Mouse (Mus musculus) intestine, embryonic 14.5 days (tissue): ENCODE results near the gene Cldn11. TPM values are rescaled to one million over a fixed set of nuclear protein-coding genes. Genes with fewer than 3 reads are reported as not detected.

ENCODE experiments used
- ATAC-seq: fragments of 200-750 bp; cut with Nextera tagmentation; replicated peaks from 2 replicates; pipeline ENCODE4 v1.8.0; 2017; ENCODE audit warnings: low read depth, moderate number of reproducible peaks, moderate TSS enrichment, moderate library complexity; ENCODE audit not compliant: low FRiP score, low TSS enrichment
- DNase-seq: peaks from one replicate; pipeline ENCODE4 v3.0.0-alpha.2; 2018; ENCODE audit warnings: low spot score
- H3K27ac ChIP-seq: fragments of 300-500 bp; sonication (generic); 2 replicates; pipeline ENCODE4 v1.5.1; 2014; ENCODE audit warnings: low read depth, mild to moderate bottlenecking, control low read depth
- H3K27me3 ChIP-seq: fragments of 300-500 bp; sonication (generic); replicated peaks from 2 replicates; pipeline ENCODE4 v1.6.1; 2014; ENCODE audit warnings: low read length, control low read depth; ENCODE audit not compliant: control insufficient read depth, insufficient read depth
- H3K36me3 ChIP-seq: fragments of 300-500 bp; sonication (generic); 2 replicates; pipeline ENCODE4 v1.6.1; 2014; ENCODE audit warnings: low read length, control low read depth; ENCODE audit not compliant: control insufficient read depth, insufficient read depth
- H3K4me1 ChIP-seq: fragments of 300-500 bp; sonication (generic); replicated peaks from 2 replicates; pipeline ENCODE4 v1.6.1; 2014; ENCODE audit warnings: low read length, control low read depth, mixed read lengths; ENCODE audit not compliant: control insufficient read depth, insufficient read depth
- H3K4me2 ChIP-seq: fragments of 300-500 bp; sonication (generic); 2 replicates; pipeline ENCODE4 v1.6.1; 2014; ENCODE audit warnings: low read length
- H3K4me3 ChIP-seq: fragments of 300-500 bp; sonication (generic); 2 replicates; pipeline ENCODE4 v1.5.1; 2014; ENCODE audit warnings: low read depth, low read length, control low read depth, mixed read lengths
- H3K9ac ChIP-seq: fragments of 300-500 bp; sonication (generic); 2 replicates; pipeline ENCODE4 v1.6.1; 2014; ENCODE audit warnings: mild to moderate bottlenecking, low read length
- H3K9me3 ChIP-seq: fragments of 300-500 bp; sonication (generic); 2 replicates; pipeline ENCODE4 v1.6.1; 2016; ENCODE audit warnings: low read length, control low read depth; ENCODE audit not compliant: control insufficient read depth
- WGBS: fragments of 180-500 bp; shearing (Covaris S2); extraction: QIAGEN DNeasy Blood & Tissue Kit; methylation state at CpG from one replicate; pipeline ENCODE4 v1.1.7; 2014; 5-methylcytosine and 5-hydroxymethylcytosine counted together
- polyA plus RNA-seq: library from polyadenylated mRNA; unstranded; fragments of >200 nt; fragmentation: Nextera tagmentation; extraction: Ambion mirVana; gene quantifications from 2 replicates; pipeline ENCODE4 v1.2.1, GENCODE M21; 2014

Gene Cldn11
- polyA plus RNA-seq = 6.1 and 10.0 TPM in 2 replicates

GRCm38 (mm10) chr3:31149706-31150105 is at the start of gene Cldn11:
Gene Cldn11, plus strand, starts transcription at chr3:31149920.
- Histone ChIP-seq H3K4me3 (peak within 1 kb of the TSS; percentile 36), H3K36me3 (no peaks in the 10 kb centered on the region), H3K27ac (no peak within 1 kb of the TSS), H3K4me2 (peak within 1 kb of the TSS; percentile 74), H3K27me3 (0 out of 2 replicates have a peak, but pooled peaks cover 2% of the 10 kb centered on the region), H3K9ac (0 out of 2 replicates have a peak within 1 kb of the TSS, but pooled peaks have one; percentile 10), H3K4me1 (peaks cover 10% of the 10 kb centered on the region; the same call in 1 of the 2 replicates), H3K9me3 (no peaks in the 10 kb centered on the region)
- DNase-seq (peak; percentile 72), ATAC-seq (peak; percentile 72)
- under 1% methylated on average over 33 of the region's 33 CpGs for WGBS

GRCm38 (mm10) chr3:31100026-31100425 is 49.7 kb upstream of the Cldn11 start:
- H3K4me2 ChIP-seq = peak overlapping the region; percentile 27
- H3K9ac ChIP-seq = no peak overlapping the region
- H3K36me3 ChIP-seq = peaks cover 11% of the 10 kb centered on the region
- no peaks in the 10 kb centered on the region for H3K27me3 ChIP-seq
- H3K27ac ChIP-seq = no peak overlapping the region
- no peak for DNase-seq
- WGBS = 76% methylated on average over 5 of the region's 5 CpGs
- H3K4me1 ChIP-seq = peaks cover 27% of the 10 kb centered on the region; the same call in 1 of the 2 replicates
- H3K9me3 ChIP-seq = no peaks in the 10 kb centered on the region
- no peak overlapping the region for H3K4me3 ChIP-seq
- ATAC-seq = no peak

GRCm38 (mm10) chr3:31100802-31101201 is 48.9 kb upstream of the Cldn11 start:
- Histone ChIP-seq H3K27me3 (no peaks in the 10 kb centered on the region), H3K9me3 (no peaks in the 10 kb centered on the region), H3K36me3 (peaks cover 11% of the 10 kb centered on the region), H3K27ac (no peak overlapping the region), H3K4me3 (no peak overlapping the region), H3K9ac (no peak overlapping the region), H3K4me2 (no peak overlapping the region), H3K4me1 (peaks cover 27% of the 10 kb centered on the region; the same call in 1 of the 2 replicates)
- no peak for DNase-seq
- ATAC-seq = no peak
- 92% methylated on average over 3 of the region's 3 CpGs for WGBS

- 70% methylated on average over 6 of the region's 6 CpGs for WGBS
- H3K4me1 ChIP-seq = peaks cover 8% of the 10 kb centered on the region; the same call in 1 of the 2 replicates
- H3K27ac ChIP-seq = no peak overlapping the region
- no peak overlapping the region for H3K9ac ChIP-seq
- ATAC-seq = no peak
- H3K27me3 ChIP-seq = no peaks in the 10 kb centered on the region
- no peak overlapping the region for H3K4me2 ChIP-seq
- no peaks in the 10 kb centered on the region for H3K36me3 ChIP-seq
- H3K9me3 ChIP-seq = no peaks in the 10 kb centered on the region
- H3K4me3 ChIP-seq = no peak overlapping the region
- DNase-seq = no peak
Observed at GRCm38 (mm10) chr3:31104936-31105335, 44.8 kb upstream of the Cldn11 start.

- DNase-seq = no peak
- Histone ChIP-seq H3K27me3 (no peaks in the 10 kb centered on the region), H3K27ac (no peak overlapping the region), H3K4me3 (no peak overlapping the region), H3K4me1 (peaks cover 4% of the 10 kb centered on the region; the same call in 1 of the 2 replicates), H3K9ac (no peak overlapping the region), H3K36me3 (no peaks in the 10 kb centered on the region), H3K9me3 (no peaks in the 10 kb centered on the region), H3K4me2 (no peak overlapping the region)
- no peak for ATAC-seq
- 89% methylated on average over 6 of the region's 6 CpGs for WGBS
Observed at GRCm38 (mm10) chr3:31106597-31106996, 43.1 kb upstream of the Cldn11 start.

- peaks cover 6% of the 10 kb centered on the region; the same call in 1 of the 2 replicates for H3K36me3 ChIP-seq
- no peak for DNase-seq
- H3K27me3 ChIP-seq = no peaks in the 10 kb centered on the region
- no peaks in the 10 kb centered on the region for H3K9me3 ChIP-seq
- WGBS = 89% methylated on average over 4 of the region's 4 CpGs
- no peak for ATAC-seq
- no peak overlapping the region for H3K9ac ChIP-seq
- H3K4me3 ChIP-seq = no peak overlapping the region
- no peak overlapping the region for H3K4me2 ChIP-seq
- H3K27ac ChIP-seq = no peak overlapping the region
- H3K4me1 ChIP-seq = peaks cover 4% of the 10 kb centered on the region; the same call in 1 of the 2 replicates
Observed at GRCm38 (mm10) chr3:31107674-31108073, 42.0 kb upstream of the Cldn11 start.

- peaks cover 21% of the 10 kb centered on the region for H3K36me3 ChIP-seq
- H3K27me3 ChIP-seq = no peaks in the 10 kb centered on the region
- no peak for ATAC-seq
- 64% methylated on average over 3 of the region's 3 CpGs for WGBS
- peaks cover 4% of the 10 kb centered on the region; the same call in 1 of the 2 replicates for H3K4me1 ChIP-seq
- no peak overlapping the region for H3K9ac ChIP-seq
- H3K27ac ChIP-seq = no peak overlapping the region
- H3K4me2 ChIP-seq = no peak overlapping the region
- no peak for DNase-seq
- no peaks in the 10 kb centered on the region for H3K9me3 ChIP-seq
- no peak overlapping the region for H3K4me3 ChIP-seq
Observed at GRCm38 (mm10) chr3:31109108-31109507, 40.6 kb upstream of the Cldn11 start.

- H3K4me1 ChIP-seq = no peaks in the 10 kb centered on the region
- WGBS = 88% methylated on average over 4 of the region's 4 CpGs
- H3K4me3 ChIP-seq = no peak overlapping the region
- peaks cover 39% of the 10 kb centered on the region for H3K36me3 ChIP-seq
- H3K27ac ChIP-seq = no peak overlapping the region
- ATAC-seq = no peak
- DNase-seq = no peak
- H3K27me3 ChIP-seq = no peaks in the 10 kb centered on the region
- H3K4me2 ChIP-seq = no peak overlapping the region
- H3K9me3 ChIP-seq = no peaks in the 10 kb centered on the region
- no peak overlapping the region for H3K9ac ChIP-seq
Observed at GRCm38 (mm10) chr3:31123098-31123497, 26.6 kb upstream of the Cldn11 start.

- Histone ChIP-seq H3K9me3 (no peaks in the 10 kb centered on the region), H3K36me3 (peaks cover 8% of the 10 kb centered on the region), H3K27ac (no peak overlapping the region), H3K9ac (no peak overlapping the region), H3K4me3 (no peak overlapping the region), H3K27me3 (no peaks in the 10 kb centered on the region), H3K4me2 (no peak overlapping the region), H3K4me1 (no peaks in the 10 kb centered on the region)
- 61% methylated on average over 4 of the region's 4 CpGs for WGBS
- DNase-seq (no peak), ATAC-seq (no peak)
Observed at GRCm38 (mm10) chr3:31126303-31126702, 23.4 kb upstream of the Cldn11 start.
